Mouse (Mus musculus) forebrain, embryonic 13.5 days (tissue): ENCODE measurements around the gene Xndc1. TPM values are rescaled to one million over a fixed set of nuclear protein-coding genes. Genes with fewer than 3 reads are reported as not detected.

Experiments
- ATAC-seq: fragments of 200-750 bp; cut with Nextera tagmentation; 2 replicates; pipeline ENCODE4 v1.8.0; 2017
- H3K27ac ChIP-seq: fragments of 300-500 bp; sonication (generic); 2 replicates; pipeline ENCODE4 v1.5.1; 2015; ENCODE audit warnings: inconsistent platforms, mild to moderate bottlenecking, moderate library complexity
- H3K27me3 ChIP-seq: fragments of 300-500 bp; sonication (generic); 2 replicates; pipeline ENCODE4 v1.6.1; 2015; ENCODE audit warnings: mild to moderate bottlenecking, inconsistent platforms
- H3K36me3 ChIP-seq: fragments of 300-500 bp; sonication (generic); 2 replicates; pipeline ENCODE4 v1.6.1; 2015; ENCODE audit warnings: mild to moderate bottlenecking, inconsistent platforms; ENCODE audit not compliant: poor library complexity, severe bottlenecking
- H3K4me1 ChIP-seq: fragments of 300-500 bp; sonication (generic); 2 replicates; pipeline ENCODE4 v1.6.1; 2015; ENCODE audit warnings: inconsistent platforms
- H3K4me2 ChIP-seq: fragments of 300-500 bp; sonication (generic); 2 replicates; pipeline ENCODE4 v1.6.1; 2015; ENCODE audit warnings: inconsistent platforms, mild to moderate bottlenecking, moderate library complexity
- H3K4me3 ChIP-seq: fragments of 300-500 bp; sonication (generic); 2 replicates; pipeline ENCODE4 v1.5.1; 2015; ENCODE audit warnings: mild to moderate bottlenecking, inconsistent platforms
- H3K9ac ChIP-seq: fragments of 300-500 bp; sonication (generic); 2 replicates; pipeline ENCODE4 v1.6.1; 2015; ENCODE audit warnings: mild to moderate bottlenecking, inconsistent platforms
- H3K9me3 ChIP-seq: fragments of 300-500 bp; sonication (generic); replicated peaks from 2 replicates; pipeline ENCODE4 v1.6.1; 2016; ENCODE audit warnings: inconsistent platforms
- WGBS: fragments of 180-500 bp; shearing (Covaris S2); methylation state at CpG from one replicate; pipeline ENCODE4 v1.1.7; 2015; 5-methylcytosine and 5-hydroxymethylcytosine counted together
- polyA plus RNA-seq: library from polyadenylated mRNA; unstranded; fragments of >200 nt; fragmentation: Nextera tagmentation; extraction: Ambion mirVana; gene quantifications from 2 replicates; pipeline ENCODE4 v1.2.1, GENCODE M21; 2015

Gene Xndc1
- polyA plus RNA-seq, 1 experiment from 2014 or later = 46.3 TPM

DNA sequence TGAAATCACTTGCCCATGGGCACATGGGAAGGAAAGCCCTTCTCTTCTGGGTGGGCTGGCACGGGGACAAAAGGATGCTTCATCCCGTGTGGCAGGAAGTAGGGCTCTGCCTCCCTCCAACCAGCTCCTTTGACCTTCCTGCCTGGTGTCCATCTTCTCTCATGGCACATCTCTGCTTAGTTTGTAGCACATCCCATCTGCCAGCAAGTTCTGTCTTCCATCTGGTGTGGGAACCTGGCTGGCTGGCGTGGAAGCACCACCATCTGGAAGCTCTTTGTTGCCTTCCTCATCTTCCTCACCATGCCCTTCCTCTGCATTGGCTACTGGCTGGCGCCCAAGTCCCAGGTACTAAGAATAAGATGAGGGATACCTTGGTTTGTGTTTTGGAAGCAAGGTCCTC is 22.0 kb downstream of the Xndc1 start:
- Histone ChIP-seq H3K27me3 (no peaks in the 10 kb centered on the region), H3K36me3 (peaks cover 63% of the 10 kb centered on the region)
- no peak for ATAC-seq

GRCm38 (mm10) chr7:102099760-102100661 is 34.7 kb downstream of the Xndc1 start:
- Histone ChIP-seq H3K27me3 (0 out of 2 replicates have a peak, but pooled peaks cover 8% of the 10 kb centered on the region), H3K36me3 (peaks cover 3% of the 10 kb centered on the region; the same call in 1 of the 2 replicates), H3K4me3 (peak overlapping the region; percentile 28), H3K9me3 (no peaks in the 10 kb centered on the region), H3K27ac (no peak overlapping the region), H3K9ac (peak overlapping the region; percentile 38; the same call in 1 of the 2 replicates), H3K4me1 (peaks cover 15% of the 10 kb centered on the region), H3K4me2 (peak overlapping the region; percentile 58)
- peak; percentile 74 for ATAC-seq
- WGBS = 4% methylated on average over 30 of the region's 30 CpGs

More for the DNA sequence above, 22.0 kb downstream of the Xndc1 start:
- Histone ChIP-seq H3K4me3 (no peak overlapping the region), H3K4me2 (no peak overlapping the region), H3K27ac (no peak overlapping the region), H3K4me1 (no peaks in the 10 kb centered on the region), H3K9ac (no peak overlapping the region), H3K9me3 (no peaks in the 10 kb centered on the region)
- 82% methylated on average over 4 of the region's 4 CpGs for WGBS

DNA sequence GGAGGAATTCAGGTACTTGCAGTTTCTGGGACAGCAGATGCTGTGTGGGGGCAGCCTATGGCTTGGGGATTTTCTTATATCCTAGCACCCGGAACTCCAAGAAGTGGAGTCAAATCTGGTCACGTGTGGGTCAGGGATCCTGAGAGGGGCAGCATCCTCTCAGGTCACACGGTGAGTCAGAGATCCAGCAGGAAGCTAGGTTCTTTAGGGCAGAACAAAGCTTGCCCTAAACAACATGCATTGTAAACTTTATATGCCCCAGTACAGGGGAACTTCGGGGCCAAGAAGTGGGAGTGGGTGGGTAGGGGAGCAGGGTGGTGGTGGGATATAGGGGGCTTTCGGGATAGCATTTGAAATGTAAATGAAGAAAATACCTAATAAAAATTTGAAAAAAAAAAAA is 35.6 kb downstream of the Xndc1 start:
- 66% methylated on average over 5 of the region's 5 CpGs for WGBS
- no peak overlapping the region for H3K4me2 ChIP-seq
- H3K9me3 ChIP-seq = no peaks in the 10 kb centered on the region
- H3K36me3 ChIP-seq = no peaks in the 10 kb centered on the region
- peaks cover 15% of the 10 kb centered on the region for H3K4me1 ChIP-seq
- no peak overlapping the region for H3K27ac ChIP-seq
- ATAC-seq = no peak
- H3K9ac ChIP-seq = no peak overlapping the region
- H3K4me3 ChIP-seq = no peak overlapping the region
- H3K27me3 ChIP-seq = 0 out of 2 replicates have a peak, but pooled peaks cover 8% of the 10 kb centered on the region

DNA sequence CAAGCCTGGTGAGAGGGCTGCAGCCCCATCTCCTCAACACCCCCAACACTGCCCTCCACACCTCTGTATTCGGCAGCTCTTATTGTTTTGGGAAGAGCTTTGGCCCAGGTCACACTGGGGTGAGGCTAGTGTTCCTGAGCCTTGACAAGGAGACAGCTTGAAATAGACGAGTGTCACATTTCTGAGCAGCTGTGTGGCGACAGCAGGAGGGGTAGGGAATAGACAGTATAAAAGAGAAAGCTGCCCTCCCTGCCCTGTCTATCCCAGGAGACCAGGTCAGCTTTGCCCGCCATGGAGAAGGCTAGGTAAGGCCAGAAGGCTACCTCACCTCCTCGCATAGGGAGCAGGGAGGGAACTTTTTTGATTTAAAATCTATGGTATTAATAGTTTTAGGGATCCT is 36.2 kb downstream of the Xndc1 start, which contains the start of gene Art1:
Art1 (plus strand) TSS at position 257 of the 400 bp plus-strand sequence.
- no peak within 1 kb of the TSS for H3K27ac ChIP-seq
- H3K9ac ChIP-seq = no peak within 1 kb of the TSS
- H3K4me2 ChIP-seq = peak within 1 kb of the TSS; percentile 58; the same call in 1 of the 2 replicates
- H3K36me3 ChIP-seq = no peaks in the 10 kb centered on the region
- 0 out of 2 replicates have a peak, but pooled peaks cover 8% of the 10 kb centered on the region for H3K27me3 ChIP-seq
- peaks cover 15% of the 10 kb centered on the region for H3K4me1 ChIP-seq
- 42% methylated on average over 5 of the region's 5 CpGs for WGBS
- H3K4me3 ChIP-seq = no peak within 1 kb of the TSS
- no peak for ATAC-seq
- H3K9me3 ChIP-seq = no peaks in the 10 kb centered on the region

- 0 out of 2 replicates have a peak, but pooled peaks cover 8% of the 10 kb centered on the region for H3K27me3 ChIP-seq
- H3K27ac ChIP-seq = no peak overlapping the region
- WGBS = 49% methylated on average over 8 of the region's 8 CpGs
- no peak overlapping the region for H3K9ac ChIP-seq
- peaks cover 21% of the 10 kb centered on the region for H3K4me1 ChIP-seq
- no peaks in the 10 kb centered on the region for H3K36me3 ChIP-seq
- no peak overlapping the region for H3K4me3 ChIP-seq
- no peak for ATAC-seq
- no peak overlapping the region for H3K4me2 ChIP-seq
- no peaks in the 10 kb centered on the region for H3K9me3 ChIP-seq
Measured at GRCm38 (mm10) chr7:102102241-102102640, 36.9 kb downstream of the Xndc1 start.

DNA sequence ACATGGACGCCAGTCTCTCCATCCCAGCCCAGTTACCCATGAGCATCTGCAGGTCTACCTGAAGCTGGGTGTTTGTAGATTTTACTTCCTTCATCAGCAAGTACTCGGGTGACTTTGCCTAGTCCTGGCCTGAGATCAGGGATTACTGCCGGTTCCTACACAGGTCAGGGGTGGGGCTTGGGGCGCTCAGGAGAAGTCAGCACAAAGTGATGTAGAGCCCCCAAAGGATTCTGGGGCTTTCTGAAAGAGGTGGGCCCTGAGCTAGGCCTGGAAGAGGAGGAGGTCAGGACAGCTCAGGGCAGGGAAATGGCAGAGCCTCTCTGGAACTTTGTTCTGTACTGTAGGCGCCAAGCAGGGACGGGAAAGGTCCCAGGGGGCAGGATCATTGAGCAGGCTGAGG is 37.4 kb downstream of the Xndc1 start:
- Histone ChIP-seq H3K27me3 (0 out of 2 replicates have a peak, but pooled peaks cover 8% of the 10 kb centered on the region), H3K9me3 (no peaks in the 10 kb centered on the region), H3K4me1 (peaks cover 21% of the 10 kb centered on the region), H3K27ac (no peak overlapping the region), H3K4me3 (no peak overlapping the region), H3K4me2 (no peak overlapping the region), H3K9ac (no peak overlapping the region), H3K36me3 (no peaks in the 10 kb centered on the region)
- no peak for ATAC-seq
- WGBS = 40% methylated on average over 6 of the region's 6 CpGs

DNA sequence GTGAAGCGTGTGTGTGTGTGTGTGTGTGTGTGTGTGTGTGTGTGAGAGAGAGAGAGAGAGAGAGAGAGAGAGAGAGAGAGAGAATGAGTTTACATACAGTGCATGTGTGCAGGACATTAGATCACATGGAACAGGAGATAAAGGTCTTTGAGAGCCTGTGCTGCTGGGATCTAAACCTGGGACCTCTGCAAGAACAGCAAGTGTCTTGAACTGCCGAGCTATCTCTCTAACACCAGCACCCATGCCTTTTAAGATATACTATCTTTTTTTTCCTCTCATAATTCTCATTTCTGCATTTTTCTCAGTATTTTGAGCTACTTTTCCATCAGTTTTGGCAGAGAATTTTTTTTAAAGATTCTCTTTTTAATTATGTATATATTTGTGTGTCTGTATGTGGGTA is 38.2 kb downstream of the Xndc1 start:
- no peaks in the 10 kb centered on the region for H3K36me3 ChIP-seq
- H3K27ac ChIP-seq = no peak overlapping the region
- no peaks in the 10 kb centered on the region for H3K9me3 ChIP-seq
- H3K9ac ChIP-seq = no peak overlapping the region
- no peak overlapping the region for H3K4me3 ChIP-seq
- H3K4me1 ChIP-seq = peaks cover 21% of the 10 kb centered on the region
- no peak for ATAC-seq
- no peak overlapping the region for H3K4me2 ChIP-seq
- 0 out of 2 replicates have a peak, but pooled peaks cover 8% of the 10 kb centered on the region for H3K27me3 ChIP-seq
- WGBS = 85% methylated on average over 2 of the region's 2 CpGs

DNA sequence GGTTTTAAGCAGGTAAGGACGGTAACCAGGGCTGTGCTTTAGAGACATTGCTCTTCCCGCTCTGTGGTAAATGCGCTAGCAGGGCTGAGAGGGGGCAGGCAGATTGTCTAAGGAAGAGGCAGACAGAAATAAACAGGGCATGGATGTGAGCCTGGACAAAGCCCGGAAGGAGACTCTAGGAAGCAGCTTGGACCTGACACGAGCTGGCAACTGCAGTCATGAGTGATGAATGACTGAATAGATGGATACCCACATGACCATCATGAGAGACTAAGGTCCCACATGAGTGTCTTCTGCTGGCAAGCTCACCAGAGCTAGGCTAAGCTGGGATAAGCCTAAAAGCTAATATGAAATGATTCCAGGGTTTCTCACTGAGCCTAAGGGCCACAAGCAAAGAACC is 38.8 kb downstream of the Xndc1 start:
- no peaks in the 10 kb centered on the region for H3K9me3 ChIP-seq
- peaks cover 21% of the 10 kb centered on the region for H3K4me1 ChIP-seq
- no peak for ATAC-seq
- no peak overlapping the region for H3K4me2 ChIP-seq
- H3K4me3 ChIP-seq = no peak overlapping the region
- whole genome bisulfite sequencing = 78% methylated on average over 5 of the region's 5 CpGs
- no peak overlapping the region for H3K9ac ChIP-seq
- H3K36me3 ChIP-seq = no peaks in the 10 kb centered on the region
- H3K27ac ChIP-seq = no peak overlapping the region
- H3K27me3 ChIP-seq = 0 out of 2 replicates have a peak, but pooled peaks cover 5% of the 10 kb centered on the region

DNA sequence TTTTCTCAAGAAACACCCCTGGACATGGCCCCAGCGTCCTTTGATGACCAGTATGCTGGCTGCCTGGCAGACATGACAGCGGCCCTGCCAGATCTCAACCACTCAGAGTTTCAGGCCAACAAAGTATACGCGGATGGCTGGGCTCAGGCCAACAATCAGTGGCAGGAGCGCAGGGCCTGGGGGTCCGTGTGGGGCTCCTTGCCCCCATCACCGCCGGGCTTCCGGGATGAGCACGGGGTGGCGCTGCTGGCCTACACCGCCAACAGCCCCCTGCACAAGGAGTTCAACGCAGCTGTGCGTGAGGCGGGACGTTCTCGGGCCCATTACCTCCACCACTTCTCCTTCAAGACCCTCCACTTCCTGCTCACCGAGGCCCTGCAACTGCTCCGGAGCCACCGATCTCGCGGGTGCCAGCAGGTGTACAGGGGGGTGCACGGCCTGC is 41.4 kb downstream of the Xndc1 start:
- ATAC-seq = no peak
- WGBS = 26% methylated on average over 23 of the region's 23 CpGs
- Histone ChIP-seq H3K4me2 (peak overlapping the region; percentile 56), H3K27ac (no peak overlapping the region), H3K9me3 (no peaks in the 10 kb centered on the region), H3K4me3 (peak overlapping the region; percentile 21), H3K27me3 (no peaks in the 10 kb centered on the region), H3K9ac (peak overlapping the region; percentile 36; the same call in 1 of the 2 replicates), H3K4me1 (peaks cover 6% of the 10 kb centered on the region; the same call in 1 of the 2 replicates), H3K36me3 (no peaks in the 10 kb centered on the region)

GRCm38 (mm10) chr7:102108206-102108605 is 42.9 kb downstream of the Xndc1 start:
- peaks cover 6% of the 10 kb centered on the region; the same call in 1 of the 2 replicates for H3K4me1 ChIP-seq
- WGBS = 91% methylated on average over 1 of the region's 1 CpGs
- no peak overlapping the region for H3K27ac ChIP-seq
- no peak for ATAC-seq
- no peak overlapping the region for H3K4me3 ChIP-seq
- no peak overlapping the region for H3K4me2 ChIP-seq
- H3K9me3 ChIP-seq = no peaks in the 10 kb centered on the region
- H3K27me3 ChIP-seq = no peaks in the 10 kb centered on the region
- H3K36me3 ChIP-seq = no peaks in the 10 kb centered on the region
- no peak overlapping the region for H3K9ac ChIP-seq

DNA sequence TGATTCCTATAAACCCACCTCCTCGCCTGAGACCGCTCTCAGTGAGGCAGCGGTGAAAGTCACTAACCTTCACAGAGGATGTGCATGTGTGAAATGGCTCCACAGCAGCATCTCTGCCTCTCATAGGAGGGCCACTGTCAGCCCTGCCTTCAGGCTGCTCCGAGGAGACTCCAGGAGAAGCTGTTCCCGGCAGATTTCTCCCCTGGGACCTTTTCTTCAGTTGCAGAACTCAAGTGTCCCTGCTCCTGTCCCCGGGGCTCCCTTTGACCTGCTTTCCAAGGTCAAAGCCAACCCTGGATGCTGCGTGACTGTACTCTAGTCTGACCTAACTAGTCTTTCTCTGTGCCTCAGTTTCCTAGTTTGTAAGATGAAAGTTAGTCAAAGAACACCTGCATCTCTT is 43.9 kb downstream of the Xndc1 start, which contains the start of gene Art5:
Art5 (minus strand) TSS at position 319 of the 400 bp plus-strand sequence.
- no peak for ATAC-seq
- 80% methylated on average over 7 of the region's 7 CpGs for WGBS

DNA sequence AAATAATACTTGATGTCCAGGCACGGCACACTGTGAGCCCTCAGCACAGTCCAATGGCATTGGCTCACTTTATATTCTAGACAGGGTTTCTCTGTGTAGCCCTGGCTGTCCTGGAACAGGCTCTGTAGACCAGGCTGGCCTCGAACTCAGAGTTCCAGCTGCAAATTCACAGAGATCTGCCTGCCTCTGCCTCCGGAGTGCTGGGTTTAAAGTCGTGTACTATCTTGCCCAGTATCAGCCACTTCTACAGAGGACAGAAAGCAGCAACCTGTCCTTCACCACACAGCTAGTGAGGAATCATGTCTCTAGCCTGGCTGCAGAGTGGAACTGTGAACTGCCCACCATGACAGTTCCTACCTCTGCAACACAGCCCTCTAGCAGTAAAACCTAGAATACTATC is 44.4 kb downstream of the Xndc1 start:
- H3K9me3 ChIP-seq = no peaks in the 10 kb centered on the region
- ATAC-seq = no peak
- peaks cover 6% of the 10 kb centered on the region; the same call in 1 of the 2 replicates for H3K4me1 ChIP-seq
- H3K36me3 ChIP-seq = no peaks in the 10 kb centered on the region
- no peak overlapping the region for H3K4me2 ChIP-seq
- WGBS = 84% methylated on average over 4 of the region's 4 CpGs
- no peak overlapping the region for H3K4me3 ChIP-seq
- H3K27ac ChIP-seq = no peak overlapping the region
- H3K27me3 ChIP-seq = no peaks in the 10 kb centered on the region
- H3K9ac ChIP-seq = no peak overlapping the region

More for the DNA sequence above, 43.9 kb downstream of the Xndc1 start, which contains the start of gene Art5:
- Histone ChIP-seq H3K4me2 (no peak within 1 kb of the TSS), H3K4me1 (peaks cover 6% of the 10 kb centered on the region; the same call in 1 of the 2 replicates), H3K27ac (no peak within 1 kb of the TSS), H3K27me3 (no peaks in the 10 kb centered on the region), H3K4me3 (no peak within 1 kb of the TSS), H3K9me3 (no peaks in the 10 kb centered on the region), H3K9ac (no peak within 1 kb of the TSS), H3K36me3 (no peaks in the 10 kb centered on the region)
